Mouse (Mus musculus) liver, embryonic 14.5 days (tissue): ENCODE measurements around the gene Spink2. TPM values are rescaled to one million over a fixed set of nuclear protein-coding genes. Genes with fewer than 3 reads are reported as not detected.

Experiments used
- ATAC-seq: fragments of 200-750 bp; cut with Nextera tagmentation; 2 replicates; pipeline ENCODE4 v1.8.0; 2017; ENCODE audit warnings: moderate number of reproducible peaks, mild to moderate bottlenecking, moderate library complexity; ENCODE audit not compliant: insufficient read depth
- DNase-seq, 3 experiments: peaks; one replicate each; pipeline ENCODE4 v3.0.0-alpha.2; 2012 to 2013; ENCODE audit warnings: low read depth in 3 of 3, low spot score in 3 of 3
- H3K27ac ChIP-seq: fragments of 300-500 bp; sonication (generic); 2 replicates; pipeline ENCODE4 v1.5.1; 2014; ENCODE audit warnings: moderate library complexity, mild to moderate bottlenecking, control low read depth, inconsistent platforms
- H3K27me3 ChIP-seq: fragments of 300-500 bp; sonication (generic); 2 replicates; pipeline ENCODE4 v1.6.1; 2014; ENCODE audit warnings: mild to moderate bottlenecking, low read length, moderate library complexity; ENCODE audit not compliant: control insufficient read depth, insufficient read depth
- H3K36me3 ChIP-seq: fragments of 300-500 bp; sonication (generic); replicated peaks from 2 replicates; pipeline ENCODE4 v1.6.1; 2014; ENCODE audit warnings: low read depth; ENCODE audit not compliant: control insufficient read depth, insufficient read depth
- H3K4me1 ChIP-seq, 2 experiments: fragments of 200-500 bp in 1 of 2; fragments of 300-500 bp in 1 of 2; sonication (generic) in 1 of 2; replicated peaks; 2 replicates each; pipeline ENCODE4 v1.6.1; 2012 to 2014; ENCODE audit warnings: antibody characterized with exemption in 1 of 2, inconsistent platforms in 1 of 2, low read length in 1 of 2; ENCODE audit not compliant: control insufficient read depth in 2 of 2, insufficient read depth in 2 of 2
- H3K4me2 ChIP-seq: fragments of 300-500 bp; sonication (generic); 2 replicates; pipeline ENCODE4 v1.6.1; 2014; ENCODE audit warnings: low read depth, mild to moderate bottlenecking, control low read depth, moderate library complexity
- H3K4me3 ChIP-seq, 2 experiments: fragments of 200-500 bp in 1 of 2; fragments of 300-500 bp in 1 of 2; sonication (generic) in 1 of 2; 2 replicates each; pipeline ENCODE4 v1.5.1; 2012 to 2014; ENCODE audit warnings: low read depth in 2 of 2, low read length in 2 of 2, mild to moderate bottlenecking in 2 of 2, control low read depth in 1 of 2, inconsistent platforms in 1 of 2, moderate library complexity in 1 of 2; ENCODE audit not compliant: insufficient read depth in 1 of 2
- H3K9ac ChIP-seq: fragments of 300-500 bp; sonication (generic); replicated peaks from 2 replicates; pipeline ENCODE4 v1.6.1; 2014; ENCODE audit warnings: mild to moderate bottlenecking, control low read depth, moderate library complexity
- H3K9me3 ChIP-seq: fragments of 300-500 bp; sonication (generic); 2 replicates; pipeline ENCODE4 v1.6.1; 2016; ENCODE audit warnings: low read length, mixed read lengths; ENCODE audit not compliant: control insufficient read depth
- CTCF ChIP-seq: IDR thresholded peaks from 2 replicates; pipeline ENCODE4 v1.5.1; 2016; ENCODE audit warnings: antibody characterized with exemption, low read depth, control low read depth
- EP300 ChIP-seq: IDR thresholded peaks from 2 replicates; pipeline ENCODE4 v1.6.1; 2016; ENCODE audit warnings: antibody characterized with exemption, low read depth
- WGBS: fragments of 180-500 bp; shearing (Covaris S2); extraction: QIAGEN DNeasy Blood & Tissue Kit; methylation state at CpG from one replicate; pipeline ENCODE4 v1.1.7; 2014; ENCODE audit not compliant: insufficient replicate concordance; 5-methylcytosine and 5-hydroxymethylcytosine counted together
- polyA plus RNA-seq, 2 experiments: library from polyadenylated mRNA; depleted of rRNA in 1 of 2; stranded (reverse) in 1 of 2; unstranded in 1 of 2; fragments of >200 nt; fragmentation: Nextera tagmentation in 1 of 2; extraction: Ambion mirVana in 1 of 2; gene quantifications; 2 replicates each; pipeline versions ENCODE4 v1.2.1 to v1.2.3; 2012 to 2014

Gene Spink2
- polyA plus RNA-seq, 2 experiments: 0.07 TPM; not detected in 1

DNA sequence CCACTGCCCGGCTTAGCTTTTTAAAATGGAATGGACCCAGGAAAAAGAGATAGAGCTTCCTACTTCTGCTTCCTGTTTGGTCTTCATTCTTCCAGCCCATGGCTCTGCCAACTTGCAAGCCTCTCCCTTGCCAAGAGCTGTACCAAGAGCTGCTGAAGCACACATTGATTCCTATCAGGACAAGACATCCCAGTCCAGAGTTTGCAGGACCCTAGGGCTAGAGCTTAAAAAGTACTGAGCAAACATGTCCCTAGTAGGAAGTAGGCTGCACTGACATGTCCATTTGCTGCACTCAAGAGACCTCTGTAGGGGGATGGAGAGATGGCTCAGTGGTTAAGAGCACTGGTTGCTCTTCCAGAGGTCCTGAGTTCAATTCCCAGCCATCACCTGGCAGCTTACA, 32.3 kb downstream of the Spink2 start:
- no peak overlapping the region for H3K9ac ChIP-seq
- no peaks in the 10 kb centered on the region for H3K27me3 ChIP-seq
- no peak overlapping the region for H3K4me2 ChIP-seq
- H3K9me3 ChIP-seq: no peaks in the 10 kb centered on the region
- H3K36me3 ChIP-seq: no peaks in the 10 kb centered on the region
- no peak overlapping the region for H3K27ac ChIP-seq
- TF ChIP-seq EP300 (no peak), CTCF (no peak)
- H3K4me1 ChIP-seq: no peaks in the 10 kb centered on the region
- ATAC-seq: no peak
- 52% methylated on average over 1 of the region's 1 CpGs for WGBS
- H3K4me3 ChIP-seq: no peak overlapping the region
- DNase-seq: no peak

DNA sequence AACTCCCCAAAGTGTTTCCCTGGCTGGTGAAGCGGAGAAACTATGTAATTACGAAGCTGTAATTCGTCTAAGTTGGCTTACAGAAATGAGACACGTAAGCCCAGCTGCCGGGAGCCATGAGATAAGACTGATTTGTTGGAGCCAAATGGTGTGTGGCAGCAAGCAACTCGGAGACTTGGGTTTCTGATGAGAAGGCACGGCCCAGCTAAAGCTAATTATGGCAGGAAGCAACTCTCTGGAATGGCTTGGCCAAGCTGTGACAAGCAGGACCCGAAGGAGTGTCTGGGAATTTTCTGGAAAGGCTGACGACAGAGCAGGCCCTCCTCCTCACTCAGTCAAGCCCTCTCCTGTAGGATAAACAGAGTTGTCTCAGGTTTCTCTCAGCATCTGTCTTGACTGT, 33.3 kb downstream of the Spink2 start:
- Histone ChIP-seq H3K4me1 (no peaks in the 10 kb centered on the region), H3K4me3 (no peak overlapping the region), H3K9me3 (no peaks in the 10 kb centered on the region), H3K36me3 (no peaks in the 10 kb centered on the region), H3K27me3 (no peaks in the 10 kb centered on the region), H3K27ac (no peak overlapping the region), H3K4me2 (no peak overlapping the region), H3K9ac (no peak overlapping the region)
- DNase-seq (no peak), ATAC-seq (no peak)
- WGBS: 46% methylated on average over 9 of the region's 9 CpGs
- no peak for TF ChIP-seq CTCF
- no peak for TF ChIP-seq EP300

DNA sequence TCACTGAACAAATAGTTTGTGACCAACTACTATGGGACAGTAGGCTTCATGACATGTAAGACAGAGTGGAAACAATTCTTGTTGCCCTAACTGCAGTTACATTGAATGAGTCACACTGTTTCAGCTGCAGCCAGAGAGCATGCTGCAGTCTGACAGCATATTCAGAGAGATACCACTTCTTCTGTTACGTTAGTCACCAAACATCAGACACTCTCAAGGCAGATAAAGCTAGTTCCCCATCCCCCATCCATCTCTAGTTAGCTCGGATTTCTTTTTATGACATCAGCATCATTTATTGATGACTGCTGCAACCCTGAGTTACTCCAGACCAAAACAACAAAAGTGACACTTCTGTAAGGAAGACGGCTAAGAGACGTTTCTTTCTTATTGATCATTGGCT, 36.5 kb downstream of the Spink2 start:
- H3K36me3 ChIP-seq: no peaks in the 10 kb centered on the region
- no peak for DNase-seq
- no peaks in the 10 kb centered on the region for H3K4me1 ChIP-seq
- WGBS: 46% methylated on average over 4 of the region's 4 CpGs
- H3K27me3 ChIP-seq: no peaks in the 10 kb centered on the region
- TF ChIP-seq EP300: no peak
- no peak overlapping the region for H3K27ac ChIP-seq
- no peak overlapping the region for H3K4me3 ChIP-seq
- no peak for ATAC-seq
- H3K4me2 ChIP-seq: no peak overlapping the region
- no peaks in the 10 kb centered on the region for H3K9me3 ChIP-seq
- H3K9ac ChIP-seq: no peak overlapping the region

DNA sequence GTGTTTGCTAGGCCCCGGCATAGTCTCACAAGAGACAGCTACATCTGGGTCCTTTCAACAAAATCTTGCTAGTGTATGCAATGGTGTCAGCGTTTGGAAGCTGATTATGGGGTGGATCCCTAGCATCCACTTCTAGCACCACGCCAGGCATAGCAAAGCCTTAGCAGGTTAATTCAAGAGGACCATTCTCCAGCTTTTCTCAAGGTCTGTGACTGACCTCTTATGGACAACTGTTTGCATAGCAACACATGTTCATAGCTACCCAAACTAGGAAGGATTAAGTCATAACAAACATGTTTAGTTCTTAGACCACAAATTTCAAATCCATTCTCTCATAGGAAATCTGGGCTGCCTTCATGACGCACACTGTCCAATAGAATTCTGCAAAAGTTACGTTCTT, 40.7 kb downstream of the Spink2 start:
- Histone ChIP-seq H3K9me3 (no peaks in the 10 kb centered on the region), H3K4me1 (no peaks in the 10 kb centered on the region), H3K9ac (no peak overlapping the region), H3K27ac (no peak overlapping the region), H3K36me3 (no peaks in the 10 kb centered on the region), H3K27me3 (no peaks in the 10 kb centered on the region), H3K4me3 (no peak overlapping the region), H3K4me2 (no peak overlapping the region)
- ATAC-seq (no peak), DNase-seq (no peak)
- no peak for TF ChIP-seq EP300
- peak; percentile 50; the same call in 1 of the 2 replicates for TF ChIP-seq CTCF
- 46% methylated on average over 4 of the region's 5 CpGs for WGBS

DNA sequence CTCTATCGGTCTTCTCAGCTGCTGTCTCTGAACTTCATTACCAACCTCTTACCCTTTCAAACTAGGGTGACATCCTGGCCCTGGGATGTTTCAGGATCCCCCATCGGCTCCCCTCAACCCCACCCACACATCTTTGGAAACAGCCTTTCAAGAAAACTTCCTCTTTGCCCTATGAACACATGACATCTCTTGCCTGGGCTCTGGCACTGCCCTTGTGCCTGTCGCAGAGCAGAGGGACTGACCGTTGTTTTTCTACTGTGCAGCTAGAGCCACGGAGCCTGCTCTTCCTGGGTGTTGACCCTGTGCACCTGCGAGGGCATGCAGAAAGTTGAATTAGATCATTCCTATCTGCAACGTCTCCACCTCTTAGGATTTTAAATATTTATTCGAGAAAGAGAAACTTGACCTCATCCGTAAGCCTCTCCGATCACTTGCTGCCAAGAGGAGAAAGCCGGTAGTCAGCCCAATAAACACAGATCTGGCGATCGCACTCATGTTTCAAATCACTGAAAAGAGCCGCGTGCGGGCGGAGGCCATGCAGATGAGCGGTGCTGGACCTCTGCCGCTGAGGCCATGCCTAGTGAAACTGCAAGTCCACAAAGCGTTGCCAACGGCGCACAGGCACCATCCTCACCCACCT, 43.8 kb downstream of the Spink2 start:
- TF ChIP-seq EP300 (no peak), CTCF (no peak)
- Histone ChIP-seq H3K9me3 (no peaks in the 10 kb centered on the region), H3K27me3 (no peaks in the 10 kb centered on the region), H3K4me1 (no peaks in the 10 kb centered on the region), H3K9ac (no peak overlapping the region), H3K27ac (no peak overlapping the region), H3K4me2 (no peak overlapping the region), H3K4me3 (no peak overlapping the region), H3K36me3 (no peaks in the 10 kb centered on the region)
- DNase-seq (no peak), ATAC-seq (no peak)
- 71% methylated on average over 22 of the region's 22 CpGs for WGBS
